Mouse (Mus musculus) liver, embryonic 14.5 days (tissue): Measurements from ENCODE around the gene Stk11ip.
A peak's percentile ranks its signal among the peaks of the same experiment; 100 is the strongest.

ENCODE experiments used
- CTCF ChIP-seq: IDR thresholded peaks from 2 replicates; pipeline ENCODE4 v1.5.1; 2016; ENCODE audit warnings: antibody characterized with exemption, low read depth, control low read depth
- EP300 ChIP-seq: IDR thresholded peaks from 2 replicates; pipeline ENCODE4 v1.6.1; 2016; ENCODE audit warnings: antibody characterized with exemption, low read depth

DNA sequence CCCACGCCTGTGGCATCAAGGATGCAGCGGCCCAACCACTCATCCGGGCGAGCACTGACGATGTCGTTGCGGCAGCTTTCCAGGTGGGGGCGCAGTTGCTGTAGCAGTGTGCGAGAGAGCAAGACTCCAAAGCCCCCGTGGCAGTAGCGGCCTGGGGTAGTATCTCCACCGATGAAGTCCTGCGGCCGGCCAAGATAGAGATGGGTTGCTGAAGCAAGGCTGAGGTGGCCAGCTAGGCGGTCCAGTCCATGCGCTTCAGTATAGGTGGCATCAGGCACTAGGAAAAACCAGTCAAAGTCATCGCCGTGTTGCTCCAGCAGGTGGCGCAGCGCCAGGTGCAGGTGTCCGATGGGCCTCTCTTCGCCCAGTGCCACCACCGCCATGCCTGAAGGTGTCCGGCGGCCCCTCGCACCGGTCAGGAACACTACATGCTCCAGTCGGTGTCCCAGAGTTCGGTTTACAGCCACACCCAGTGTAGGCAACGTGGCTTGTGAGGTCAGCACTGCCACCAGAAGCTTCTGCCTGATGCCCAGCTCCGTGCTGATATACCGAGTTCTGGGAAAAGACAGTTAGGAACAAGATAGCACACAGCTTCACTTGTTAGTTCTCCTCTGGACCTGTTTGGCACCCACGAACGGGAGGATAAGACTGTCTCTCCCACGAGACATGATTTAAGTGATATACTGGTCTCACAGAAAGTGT, 43.9 kb upstream of the Stk11ip start:
- peak; percentile 91 for TF ChIP-seq CTCF
- no peak for TF ChIP-seq EP300
